Mouse (Mus musculus) intestine, postnatal 0 days (tissue): ENCODE results near the gene Dppa5a. TPM values are rescaled to one million over a fixed set of nuclear protein-coding genes. Genes with fewer than 3 reads are reported as not detected.
"Not testable (repeated sequence)": the region's sequence is repeated elsewhere in the genome, so short reads cannot be mapped to it uniquely, and the experiment has no call there.

ENCODE experiments used
- ATAC-seq: fragments of 200-750 bp; cut with Nextera tagmentation; 2 replicates; pipeline ENCODE4 v1.8.0; 2017; ENCODE audit warnings: mild to moderate bottlenecking, moderate TSS enrichment, moderate library complexity
- H3K27ac ChIP-seq: fragments of 300-500 bp; sonication (generic); 2 replicates; pipeline ENCODE4 v1.5.1; 2014; ENCODE audit warnings: mild to moderate bottlenecking, low read depth, low read length, moderate library complexity
- H3K27me3 ChIP-seq: fragments of 300-500 bp; sonication (generic); replicated peaks from 2 replicates; pipeline ENCODE4 v1.6.1; 2014; ENCODE audit warnings: low read length, mixed read lengths; ENCODE audit not compliant: control insufficient read depth, insufficient read depth
- H3K36me3 ChIP-seq: fragments of 300-500 bp; sonication (generic); 2 replicates; pipeline ENCODE4 v1.6.1; 2014; ENCODE audit warnings: mild to moderate bottlenecking, moderate library complexity; ENCODE audit not compliant: control insufficient read depth, insufficient read depth
- H3K4me1 ChIP-seq: fragments of 300-500 bp; sonication (generic); replicated peaks from 2 replicates; pipeline ENCODE4 v1.6.1; 2014; ENCODE audit warnings: antibody characterized with exemption, low read length, mixed read lengths; ENCODE audit not compliant: control insufficient read depth, insufficient read depth
- H3K4me2 ChIP-seq: fragments of 300-500 bp; sonication (generic); replicated peaks from 2 replicates; pipeline ENCODE4 v1.6.1; 2014; ENCODE audit warnings: low read depth, mild to moderate bottlenecking, moderate library complexity
- H3K4me3 ChIP-seq: fragments of 300-500 bp; sonication (generic); 2 replicates; pipeline ENCODE4 v1.5.1; 2014; ENCODE audit warnings: low read depth, low read length
- H3K9ac ChIP-seq: fragments of 300-500 bp; sonication (generic); 2 replicates; pipeline ENCODE4 v1.6.1; 2014; ENCODE audit warnings: mild to moderate bottlenecking, low read depth, low read length
- H3K9me3 ChIP-seq: fragments of 300-500 bp; sonication (generic); 2 replicates; pipeline ENCODE4 v1.6.1; 2016; ENCODE audit warnings: mixed run types; ENCODE audit not compliant: control insufficient read depth
- CTCF ChIP-seq: sonication (generic); IDR thresholded peaks from 2 replicates; pipeline ENCODE4 v1.5.1; 2016; ENCODE audit warnings: low read depth, mild to moderate bottlenecking, control low read depth, antibody characterized with exemption, moderate library complexity
- WGBS: fragments of 180-500 bp; shearing (Covaris S2); extraction: QIAGEN DNeasy Blood & Tissue Kit; methylation state at CpG from one replicate; pipeline ENCODE4 v1.1.7; 2014; 5-methylcytosine and 5-hydroxymethylcytosine counted together
- polyA plus RNA-seq: library from polyadenylated mRNA; unstranded; fragments of >200 nt; fragmentation: Nextera tagmentation; extraction: Ambion mirVana; gene quantifications from 2 replicates; pipeline ENCODE4 v1.2.1, GENCODE M21; 2015

Dppa5a gene
- not detected in 2 replicates for polyA plus RNA-seq

DNA sequence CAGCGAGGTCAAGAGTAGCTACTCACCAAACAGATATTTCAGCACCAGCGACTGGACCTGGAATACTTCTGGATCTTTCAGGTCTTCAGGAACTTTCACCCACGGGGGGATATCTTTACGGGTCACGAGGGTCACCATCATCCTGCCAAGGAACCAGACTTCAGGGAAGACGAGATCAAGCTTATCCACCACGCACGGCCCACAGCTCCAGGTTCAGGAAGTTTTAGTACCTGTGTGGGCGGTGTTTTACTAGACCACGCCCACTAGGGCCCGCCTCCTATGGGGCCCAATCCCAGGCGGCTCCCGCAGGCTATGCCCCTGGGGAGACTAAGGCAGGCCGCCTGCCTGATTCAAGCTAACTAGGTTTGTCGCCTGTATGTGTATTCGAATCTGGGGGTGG, at the start of gene Dppa5a:
Gene Dppa5a (minus strand): TSS at position 219 of the 400 bp plus-strand sequence.
- H3K4me2 ChIP-seq, H3K4me3 ChIP-seq, H3K9me3 ChIP-seq, H3K9ac ChIP-seq, H3K4me1 ChIP-seq, H3K27ac ChIP-seq, H3K27me3 ChIP-seq, ATAC-seq, H3K36me3 ChIP-seq: not testable (repeated sequence)
- WGBS: 95% methylated on average over 16 of the region's 16 CpGs

DNA sequence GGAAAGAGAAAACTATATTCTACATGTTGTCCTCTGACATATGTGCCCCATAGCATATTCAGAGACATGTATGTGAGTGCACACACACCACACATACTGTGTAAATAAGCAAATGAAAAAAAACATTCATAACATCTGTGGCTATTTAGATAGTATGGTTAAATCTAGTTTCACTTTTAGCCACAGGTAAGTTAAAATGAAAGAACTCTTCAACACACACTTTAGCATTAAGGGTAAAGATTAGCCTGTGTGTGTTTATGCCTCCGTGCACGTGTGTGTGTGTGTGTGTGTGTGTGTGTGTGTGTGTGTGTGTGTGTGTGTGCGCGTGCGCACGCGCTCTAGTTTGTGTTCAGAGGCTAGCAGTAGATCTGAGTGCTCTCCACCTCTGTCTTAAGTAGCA, 33.6 kb upstream of the Dppa5a start:
- H3K36me3 ChIP-seq: no peaks in the 10 kb centered on the region
- no peaks in the 10 kb centered on the region for H3K9me3 ChIP-seq
- H3K4me2 ChIP-seq: no peak overlapping the region
- no peak overlapping the region for H3K9ac ChIP-seq
- no peak overlapping the region for H3K4me3 ChIP-seq
- no peak for TF ChIP-seq CTCF
- no peaks in the 10 kb centered on the region for H3K4me1 ChIP-seq
- WGBS: 80% methylated on average over 7 of the region's 7 CpGs
- no peak overlapping the region for H3K27ac ChIP-seq
- peaks cover 5% of the 10 kb centered on the region for H3K27me3 ChIP-seq
- no peak for ATAC-seq

DNA sequence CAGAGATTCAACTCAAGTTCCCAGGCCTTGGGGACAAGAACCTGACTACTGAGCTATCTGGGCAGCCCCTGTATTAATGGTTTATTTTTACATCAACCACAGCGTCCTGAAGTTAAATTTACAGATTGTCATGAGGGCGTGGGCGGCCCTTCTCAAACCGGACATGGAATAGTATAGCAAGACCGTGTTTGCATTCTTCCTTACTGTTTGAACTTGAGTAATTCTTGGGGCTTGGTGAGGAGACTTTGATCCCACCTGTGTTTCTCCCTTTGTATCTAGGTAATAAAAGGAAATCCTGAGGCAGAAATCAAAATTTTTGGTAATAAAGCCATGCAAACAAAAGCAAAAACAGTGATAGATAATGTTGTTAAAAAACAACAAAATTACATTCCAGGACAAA, 32.6 kb upstream of the Dppa5a start:
- Histone ChIP-seq H3K9ac (no peak overlapping the region), H3K36me3 (no peaks in the 10 kb centered on the region), H3K27ac (no peak overlapping the region), H3K27me3 (peaks cover 15% of the 10 kb centered on the region), H3K4me3 (no peak overlapping the region), H3K9me3 (no peaks in the 10 kb centered on the region), H3K4me2 (no peak overlapping the region), H3K4me1 (no peaks in the 10 kb centered on the region; the same call in 1 of the 2 replicates)
- ATAC-seq: no peak
- TF ChIP-seq CTCF: no peak
- whole genome bisulfite sequencing: 42% methylated on average over 5 of the region's 5 CpGs

DNA sequence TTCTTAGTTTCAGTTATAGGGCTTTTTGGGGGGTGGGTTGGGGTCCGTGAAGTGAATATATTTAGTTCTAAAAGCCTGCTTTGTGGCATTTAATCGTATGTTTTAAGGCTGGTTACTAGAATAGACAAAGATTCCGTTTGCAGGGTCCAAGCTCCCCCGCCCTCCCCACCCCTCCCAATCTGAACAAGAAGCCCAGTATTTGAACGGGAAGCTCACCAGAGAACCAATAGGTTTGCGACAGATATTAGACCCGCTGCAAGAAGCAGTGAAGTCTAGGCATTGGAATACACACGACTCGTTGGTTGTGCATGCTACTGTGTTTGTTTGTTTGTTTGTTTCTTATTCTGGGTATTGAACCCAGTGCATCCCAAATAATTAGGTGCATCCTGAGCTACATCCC, 28.5 kb upstream of the Dppa5a start:
- Histone ChIP-seq H3K9me3 (no peaks in the 10 kb centered on the region), H3K4me1 (no peaks in the 10 kb centered on the region; the same call in 1 of the 2 replicates), H3K9ac (no peak overlapping the region), H3K4me3 (peak overlapping the region; percentile 41), H3K36me3 (no peaks in the 10 kb centered on the region), H3K27me3 (peaks cover 40% of the 10 kb centered on the region), H3K27ac (no peak overlapping the region), H3K4me2 (peak overlapping the region; percentile 66; the same call in 1 of the 2 replicates)
- ATAC-seq: no peak
- 54% methylated on average over 9 of the region's 9 CpGs for WGBS
- TF ChIP-seq CTCF: no peak

DNA sequence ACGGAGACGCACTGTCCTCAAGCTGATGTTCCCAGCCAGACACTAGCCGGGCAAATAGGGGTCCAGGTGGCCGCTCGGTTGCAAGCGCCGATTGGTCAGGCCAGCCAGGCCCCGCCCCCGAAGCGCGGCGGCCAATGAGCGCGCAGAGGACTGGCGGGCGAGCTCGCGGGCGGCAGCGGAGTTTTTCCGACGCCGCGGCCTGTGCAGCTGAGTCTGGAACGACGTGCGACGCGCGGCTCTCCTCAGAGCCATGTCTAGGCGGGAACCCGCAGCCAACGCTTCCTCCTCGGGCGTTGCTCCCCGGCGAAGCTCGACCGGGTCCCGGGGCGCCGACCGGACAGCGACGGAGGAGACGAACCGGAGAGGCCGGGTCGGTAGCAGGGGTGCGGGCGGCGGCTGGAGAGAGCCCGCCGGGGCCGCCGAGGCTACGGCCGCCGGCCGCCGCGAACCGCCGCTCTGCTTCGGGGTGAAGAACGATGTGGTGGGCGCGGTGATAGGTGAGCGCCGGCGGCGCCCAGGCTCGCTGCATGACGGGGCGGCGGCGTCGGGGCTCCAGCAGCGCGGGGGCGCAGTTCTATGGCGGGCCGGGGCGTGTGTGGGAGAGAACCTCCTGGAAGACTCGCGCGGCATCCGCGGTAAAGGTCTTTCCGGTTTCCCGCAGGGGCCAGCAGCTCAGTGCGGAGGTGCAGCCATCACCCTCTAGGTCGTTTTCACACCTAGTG, 27.8 kb upstream of the Dppa5a start, which contains the start of gene Ddx43:
Gene Ddx43 (plus strand): TSS at position 148 of the 722 bp plus-strand sequence.
- WGBS: 2% methylated on average over 92 of the region's 93 CpGs
- Histone ChIP-seq H3K9me3 (no peaks in the 10 kb centered on the region), H3K9ac (no peak within 1 kb of the TSS), H3K4me3 (peak within 1 kb of the TSS; percentile 41), H3K4me1 (no peaks in the 10 kb centered on the region; the same call in 1 of the 2 replicates), H3K27me3 (peaks cover 40% of the 10 kb centered on the region), H3K36me3 (no peaks in the 10 kb centered on the region), H3K27ac (no peak within 1 kb of the TSS), H3K4me2 (peak within 1 kb of the TSS; percentile 66)
- TF ChIP-seq CTCF: no peak
- peak; percentile 61 for ATAC-seq

DNA sequence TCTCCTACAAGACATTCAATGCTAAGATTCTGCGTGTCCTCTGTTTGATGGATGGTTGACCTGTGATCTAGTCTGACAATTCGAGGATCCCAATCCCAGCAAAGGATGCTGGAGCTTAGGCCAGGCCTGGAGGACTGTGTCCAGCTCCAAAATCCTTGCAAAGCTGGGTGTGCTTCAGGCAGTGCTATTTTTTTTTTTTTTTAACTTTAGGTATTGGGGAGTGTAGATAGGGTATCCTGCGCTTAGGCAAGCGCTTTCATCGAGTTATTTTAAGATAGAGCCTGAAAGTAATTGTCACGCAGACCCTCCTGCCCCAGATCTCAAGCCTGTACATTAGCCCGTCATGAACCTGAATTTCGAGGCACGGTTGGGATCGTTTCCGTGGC, 27.3 kb upstream of the Dppa5a start:
- 28% methylated on average over 11 of the region's 11 CpGs for WGBS
- Histone ChIP-seq H3K4me3 (peak overlapping the region; percentile 41), H3K36me3 (no peaks in the 10 kb centered on the region), H3K27ac (no peak overlapping the region), H3K9me3 (no peaks in the 10 kb centered on the region), H3K27me3 (peaks cover 40% of the 10 kb centered on the region), H3K4me2 (peak overlapping the region; percentile 66), H3K4me1 (no peaks in the 10 kb centered on the region; the same call in 1 of the 2 replicates), H3K9ac (no peak overlapping the region)
- TF ChIP-seq CTCF: no peak
- ATAC-seq: no peak
